Mouse (Mus musculus) liver, embryonic 11.5 days (tissue): ENCODE results near the gene Dhx8. TPM values are rescaled to one million over a fixed set of nuclear protein-coding genes. Genes with fewer than 3 reads are reported as not detected.

Experiments used
- ATAC-seq: fragments of 200-750 bp; cut with Nextera tagmentation; replicated peaks from 2 replicates; pipeline ENCODE4 v1.8.0; 2017; ENCODE audit warnings: moderate number of reproducible peaks, mild to moderate bottlenecking, moderate TSS enrichment, moderate library complexity; ENCODE audit not compliant: low FRiP score
- DNase-seq: peaks from one replicate; pipeline ENCODE4 v3.0.0-alpha.2; 2017; ENCODE audit warnings: low spot score
- H3K27ac ChIP-seq: fragments of 300-500 bp; sonication (generic); 2 replicates; pipeline ENCODE4 v1.5.1; 2014; ENCODE audit warnings: mild to moderate bottlenecking, low read depth, low read length, control low read depth
- H3K27me3 ChIP-seq: fragments of 300-500 bp; sonication (generic); replicated peaks from 2 replicates; pipeline ENCODE4 v1.6.1; 2014; ENCODE audit warnings: low read length, mixed read lengths; ENCODE audit not compliant: control insufficient read depth, insufficient read depth
- H3K36me3 ChIP-seq: fragments of 300-500 bp; sonication (generic); 2 replicates; pipeline ENCODE4 v1.6.1; 2014; ENCODE audit warnings: mild to moderate bottlenecking, low read length, moderate library complexity, mixed read lengths; ENCODE audit not compliant: control insufficient read depth, insufficient read depth
- H3K4me1 ChIP-seq: fragments of 300-500 bp; sonication (generic); replicated peaks from 2 replicates; pipeline ENCODE4 v1.6.1; 2014; ENCODE audit warnings: low read length, mixed read lengths; ENCODE audit not compliant: control insufficient read depth, insufficient read depth
- H3K4me2 ChIP-seq: fragments of 300-500 bp; sonication (generic); 2 replicates; pipeline ENCODE4 v1.6.1; 2014; ENCODE audit warnings: mild to moderate bottlenecking, control low read depth, moderate library complexity
- H3K4me3 ChIP-seq: fragments of 300-500 bp; sonication (generic); 2 replicates; pipeline ENCODE4 v1.5.1; 2014; ENCODE audit warnings: low read depth, low read length, control low read depth
- H3K9ac ChIP-seq: fragments of 300-500 bp; sonication (generic); 2 replicates; pipeline ENCODE4 v1.6.1; 2014; ENCODE audit warnings: low read depth, low read length, control low read depth
- H3K9me3 ChIP-seq: fragments of 300-500 bp; sonication (generic); 2 replicates; pipeline ENCODE4 v1.6.1; 2016; ENCODE audit warnings: low read length, inconsistent platforms, mixed read lengths; ENCODE audit not compliant: control insufficient read depth
- WGBS: fragments of 180-500 bp; shearing (Covaris S2); extraction: QIAGEN DNeasy Blood & Tissue Kit; methylation state at CpG from one replicate; pipeline ENCODE4 v1.1.7; 2014; 5-methylcytosine and 5-hydroxymethylcytosine counted together
- polyA plus RNA-seq: library from polyadenylated mRNA; unstranded; fragments of >200 nt; fragmentation: Nextera tagmentation; extraction: Ambion mirVana; gene quantifications from 2 replicates; pipeline ENCODE4 v1.2.1, GENCODE M21; 2014

Dhx8 gene
- polyA plus RNA-seq, 1 experiment from 2014 or later = 37.6 TPM

DNA sequence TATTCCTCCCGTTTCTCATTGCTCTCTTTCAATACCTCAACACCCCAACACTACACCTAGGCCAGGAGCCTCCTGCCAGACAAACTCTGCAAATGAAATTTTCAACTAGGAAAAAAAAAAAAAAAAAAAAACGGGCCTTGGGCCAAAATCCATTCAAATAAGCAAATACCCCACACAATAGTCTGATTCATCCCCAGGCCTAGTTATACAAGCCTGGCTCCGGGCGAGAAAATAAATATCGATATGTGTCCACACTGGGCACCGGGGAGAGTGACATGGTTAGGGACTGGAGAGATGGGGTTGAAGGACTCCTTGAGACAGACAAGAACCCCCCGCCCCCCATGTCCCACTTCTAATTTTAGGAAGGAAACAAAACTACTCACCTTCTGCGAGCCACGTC is 50.9 kb downstream of the Dhx8 start:
- peak overlapping the region; percentile 54; the same call in 1 of the 2 replicates for H3K4me3 ChIP-seq
- H3K36me3 ChIP-seq = no peaks in the 10 kb centered on the region
- H3K4me2 ChIP-seq = peak overlapping the region; percentile 91
- 39% methylated on average over 9 of the region's 9 CpGs for WGBS
- ATAC-seq (no peak), DNase-seq (no peak)
- H3K4me1 ChIP-seq = peaks cover 6% of the 10 kb centered on the region
- no peak overlapping the region for H3K9ac ChIP-seq
- no peak overlapping the region for H3K27ac ChIP-seq
- no peaks in the 10 kb centered on the region for H3K9me3 ChIP-seq
- peaks cover 81% of the 10 kb centered on the region for H3K27me3 ChIP-seq

DNA sequence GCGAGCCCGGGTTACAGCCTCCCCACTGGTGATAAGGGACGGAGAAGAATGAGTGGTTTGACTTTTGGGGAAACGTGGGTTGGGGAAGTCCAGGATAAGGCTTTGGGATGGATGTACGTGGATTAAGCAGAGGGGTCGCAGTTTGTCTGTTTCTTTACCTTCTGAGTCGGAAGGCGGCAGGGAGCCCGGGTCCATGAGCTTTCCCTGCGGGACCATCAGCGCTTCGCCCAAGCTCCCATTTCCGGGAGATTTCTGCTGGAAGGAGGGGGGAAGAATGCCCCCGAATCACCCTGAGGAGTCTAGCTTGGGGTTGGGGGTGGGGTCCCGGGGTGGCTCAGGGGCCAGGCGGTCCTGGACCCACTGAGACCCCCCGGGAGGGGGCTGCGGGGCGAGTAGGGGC is 51.4 kb downstream of the Dhx8 start:
- ATAC-seq (no peak), DNase-seq (no peak)
- Histone ChIP-seq H3K9me3 (no peaks in the 10 kb centered on the region), H3K4me3 (peak overlapping the region; percentile 54), H3K4me2 (peak overlapping the region; percentile 91), H3K36me3 (no peaks in the 10 kb centered on the region), H3K9ac (peak overlapping the region; percentile 60), H3K27ac (no peak overlapping the region), H3K27me3 (peaks cover 81% of the 10 kb centered on the region), H3K4me1 (peaks cover 6% of the 10 kb centered on the region)
- WGBS = 4% methylated on average over 19 of the region's 19 CpGs

DNA sequence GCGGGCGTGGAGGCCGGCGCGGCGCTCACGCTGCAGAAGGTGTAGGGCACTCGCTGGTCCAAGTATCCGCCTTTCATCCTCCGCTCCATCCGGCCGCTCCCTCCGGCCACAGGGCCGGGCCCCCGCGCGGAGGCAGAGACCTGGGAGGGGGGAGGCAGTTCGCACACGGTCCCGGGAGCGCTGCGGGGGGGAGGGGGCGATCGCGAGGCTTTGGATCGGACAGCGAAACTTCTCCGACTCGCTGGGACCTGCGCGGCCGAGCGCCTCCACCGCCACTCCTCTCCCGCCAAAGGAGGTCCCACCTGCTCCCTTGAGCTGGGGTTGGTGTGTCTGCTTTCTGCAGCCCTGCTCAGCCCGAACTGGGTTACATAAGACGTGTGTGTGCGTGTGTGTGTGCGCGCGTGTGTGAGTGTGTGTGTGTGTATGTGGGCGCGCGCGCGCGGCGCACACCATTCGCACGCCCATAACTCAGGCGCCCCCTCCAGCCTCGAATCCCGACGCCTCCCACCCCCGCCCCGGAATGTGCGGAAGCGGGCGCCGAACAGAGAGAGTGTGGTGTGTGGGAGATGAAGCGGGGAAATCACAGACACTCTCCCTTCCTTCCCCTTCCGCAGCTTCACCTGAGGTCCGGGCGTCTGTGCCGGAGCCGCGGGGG is 51.9 kb downstream of the Dhx8 start:
- peak overlapping the region; percentile 11; the same call in 1 of the 2 replicates for H3K27ac ChIP-seq

DNA sequence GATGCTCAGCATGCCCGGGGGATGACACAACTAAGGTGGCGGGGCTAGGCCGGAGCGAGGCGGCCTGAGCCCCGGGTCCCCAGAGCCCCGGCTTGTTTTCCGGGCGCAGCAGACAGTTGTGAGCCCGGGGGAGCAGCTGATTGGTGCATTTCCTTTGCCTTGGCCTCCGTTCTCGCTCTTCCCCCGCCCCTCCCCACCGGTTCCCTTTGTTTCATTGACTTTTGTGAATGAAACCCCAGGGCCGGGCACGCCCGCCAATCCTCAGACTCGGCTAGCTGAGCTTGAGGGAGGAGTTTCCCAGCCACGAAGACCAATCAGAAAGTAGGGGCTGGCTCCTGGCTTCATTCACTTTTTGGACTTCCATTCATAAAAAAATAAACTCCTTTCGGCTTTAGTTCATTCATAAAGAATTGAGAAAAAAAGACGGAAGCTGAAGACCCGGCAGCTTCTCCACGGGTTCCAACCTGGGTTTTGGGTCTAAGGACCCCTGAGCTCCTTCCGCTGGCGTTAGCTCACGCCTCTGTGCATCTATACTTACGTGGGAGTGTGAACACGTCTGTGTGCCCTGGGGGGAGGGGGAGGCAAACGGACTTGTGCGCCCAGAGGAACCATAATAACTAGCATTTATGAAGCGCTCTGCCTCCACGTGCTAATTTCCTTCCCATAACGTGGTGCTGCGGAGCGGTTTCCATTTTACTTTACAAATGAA is 52.6 kb downstream of the Dhx8 start, which contains the start of gene Etv4:
TSS of gene Etv4 (minus strand) at position 229 of the 709 bp plus-strand sequence.
- H3K27me3 ChIP-seq = peaks cover 76% of the 10 kb centered on the region
- H3K9me3 ChIP-seq = no peaks in the 10 kb centered on the region
- ATAC-seq (peak; percentile 81), DNase-seq (peak; percentile 89)
- no peaks in the 10 kb centered on the region for H3K36me3 ChIP-seq
- H3K9ac ChIP-seq = peak within 1 kb of the TSS; percentile 60
- under 1% methylated on average over 35 of the region's 35 CpGs for WGBS
- peak within 1 kb of the TSS; percentile 91 for H3K4me2 ChIP-seq
- peak within 1 kb of the TSS; percentile 11; the same call in 1 of the 2 replicates for H3K27ac ChIP-seq
- peak within 1 kb of the TSS; percentile 54 for H3K4me3 ChIP-seq
- H3K4me1 ChIP-seq = peaks cover 6% of the 10 kb centered on the region

More for the DNA sequence above, 51.9 kb downstream of the Dhx8 start:
- Histone ChIP-seq H3K4me1 (peaks cover 6% of the 10 kb centered on the region), H3K9me3 (no peaks in the 10 kb centered on the region), H3K36me3 (no peaks in the 10 kb centered on the region), H3K9ac (peak overlapping the region; percentile 60), H3K27me3 (peaks cover 80% of the 10 kb centered on the region), H3K4me2 (peak overlapping the region; percentile 91), H3K4me3 (peak overlapping the region; percentile 54)
- ATAC-seq (peak; percentile 45), DNase-seq (peak; percentile 49)
- under 1% methylated on average over 61 of the region's 67 CpGs for WGBS

DNA sequence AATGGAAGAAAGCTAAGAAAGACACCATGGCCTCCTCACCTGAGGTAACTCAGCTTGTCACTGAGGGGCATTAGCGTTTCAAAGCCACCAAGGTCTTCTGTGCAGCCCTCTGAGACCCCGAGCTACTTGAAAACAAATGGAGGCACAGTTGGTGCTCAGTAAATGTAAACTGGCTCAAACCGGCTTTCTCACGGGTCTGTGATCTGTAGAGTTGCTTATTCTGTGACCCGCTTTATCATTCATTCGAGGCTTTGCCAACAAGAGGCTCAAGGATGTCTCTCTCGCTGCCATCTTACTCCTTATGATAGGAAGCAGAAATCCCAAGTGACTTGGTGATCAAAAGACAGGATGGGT is 53.1 kb downstream of the Dhx8 start:
- DNase-seq = no peak
- Histone ChIP-seq H3K36me3 (no peaks in the 10 kb centered on the region), H3K9ac (0 out of 2 replicates have a peak overlapping the region, but pooled peaks have one; percentile 15), H3K9me3 (no peaks in the 10 kb centered on the region), H3K4me2 (peak overlapping the region; percentile 91), H3K27ac (no peak overlapping the region), H3K4me1 (peaks cover 6% of the 10 kb centered on the region), H3K27me3 (peaks cover 72% of the 10 kb centered on the region), H3K4me3 (peak overlapping the region; percentile 54)
- WGBS = 5% methylated on average over 7 of the region's 7 CpGs
- no peak for ATAC-seq

DNA sequence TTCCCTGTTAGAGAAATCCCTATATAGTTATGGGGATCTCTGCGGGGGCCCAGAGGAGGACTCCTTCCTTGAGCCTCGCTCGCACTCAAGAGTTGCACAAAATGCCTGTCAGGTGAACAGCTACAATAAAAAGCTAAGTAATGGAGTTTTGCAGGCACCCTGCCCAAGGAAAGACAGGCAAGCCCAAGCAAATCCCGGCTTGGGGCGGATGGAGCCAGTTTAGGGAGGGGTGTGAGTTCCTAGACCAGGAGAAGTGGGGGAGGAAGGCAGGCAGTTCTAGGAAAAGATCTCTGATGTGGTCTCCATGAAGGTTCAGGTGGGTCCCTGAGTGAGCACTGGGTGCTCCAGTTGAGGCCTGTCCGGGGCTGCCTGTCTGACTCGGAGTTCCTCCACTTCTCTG is 53.9 kb downstream of the Dhx8 start:
- H3K4me3 ChIP-seq = no peak overlapping the region
- peaks cover 6% of the 10 kb centered on the region for H3K4me1 ChIP-seq
- H3K27ac ChIP-seq = no peak overlapping the region
- 54% methylated on average over 7 of the region's 7 CpGs for WGBS
- H3K4me2 ChIP-seq = no peak overlapping the region
- ATAC-seq = no peak
- H3K36me3 ChIP-seq = no peaks in the 10 kb centered on the region
- H3K9ac ChIP-seq = no peak overlapping the region
- no peaks in the 10 kb centered on the region for H3K9me3 ChIP-seq
- H3K27me3 ChIP-seq = peaks cover 66% of the 10 kb centered on the region
- no peak for DNase-seq

DNA sequence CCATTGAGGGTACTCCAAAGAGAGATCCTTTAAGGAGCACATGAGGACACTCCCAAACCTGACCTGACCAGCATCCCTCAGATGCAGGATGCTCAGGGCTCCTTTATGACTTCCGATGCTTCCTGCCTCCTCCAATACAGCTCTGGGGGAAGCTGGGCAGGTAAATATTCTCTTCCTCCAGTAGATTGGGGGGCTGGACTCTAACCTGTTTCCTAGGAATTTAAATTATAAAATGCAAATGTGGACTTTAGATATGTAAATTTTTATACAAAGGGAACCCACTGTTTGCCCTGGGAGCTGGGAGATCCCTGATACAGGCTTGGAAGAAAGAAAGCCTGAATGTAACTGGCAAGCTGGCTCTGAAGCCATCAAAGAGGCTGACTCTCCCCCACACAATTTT is 54.7 kb downstream of the Dhx8 start:
- WGBS = 83% methylated on average over 1 of the region's 1 CpGs
- H3K9ac ChIP-seq = no peak overlapping the region
- H3K27me3 ChIP-seq = peaks cover 58% of the 10 kb centered on the region

DNA sequence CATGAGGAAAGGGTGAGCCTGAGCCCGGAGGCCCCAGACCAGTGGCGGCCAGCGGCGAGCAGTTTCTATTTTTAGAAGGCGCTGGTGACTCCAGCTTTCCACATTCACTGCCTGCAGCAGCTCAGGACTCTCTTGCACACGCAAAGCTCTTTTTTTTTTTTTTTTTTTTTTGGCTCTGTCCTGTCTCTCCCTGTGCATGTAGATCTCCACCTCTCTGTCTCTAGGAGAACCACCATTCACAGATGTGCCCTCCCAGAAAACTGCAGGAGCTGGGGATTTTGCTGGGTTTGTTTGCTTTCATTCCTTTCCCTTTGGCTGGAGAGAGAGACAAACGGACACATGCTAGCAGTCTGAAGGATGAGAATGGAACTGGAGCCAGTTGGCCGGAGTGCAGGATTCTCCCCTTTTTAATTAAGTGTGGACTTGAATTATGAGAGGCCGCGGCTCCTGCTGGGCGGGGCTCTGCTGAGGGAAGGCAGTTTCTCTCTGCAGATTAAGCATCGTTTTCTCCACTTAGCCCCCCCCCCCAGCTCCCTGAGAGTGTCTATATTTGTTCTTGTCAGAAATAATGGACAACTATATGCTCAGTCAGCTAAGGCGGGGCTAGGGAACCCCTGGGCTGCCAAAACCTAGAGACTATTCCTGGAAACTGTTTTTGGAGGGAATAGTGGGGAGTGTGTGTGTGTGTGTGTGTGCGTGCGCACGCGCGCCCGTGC is 58.2 kb downstream of the Dhx8 start:
- ATAC-seq = no peak

More for the DNA sequence above, 54.7 kb downstream of the Dhx8 start:
- peaks cover 6% of the 10 kb centered on the region for H3K4me1 ChIP-seq
- ATAC-seq = no peak
- no peaks in the 10 kb centered on the region for H3K36me3 ChIP-seq
- H3K4me3 ChIP-seq = no peak overlapping the region
- H3K27ac ChIP-seq = no peak overlapping the region
- H3K9me3 ChIP-seq = no peaks in the 10 kb centered on the region
- no peak for DNase-seq
- H3K4me2 ChIP-seq = no peak overlapping the region

More for the DNA sequence above, 58.2 kb downstream of the Dhx8 start:
- Histone ChIP-seq H3K27ac (0 out of 2 replicates have a peak overlapping the region, but pooled peaks have one; percentile 6), H3K4me1 (no peaks in the 10 kb centered on the region; the same call in 1 of the 2 replicates), H3K27me3 (peaks cover 24% of the 10 kb centered on the region), H3K4me2 (peak overlapping the region; percentile 34; the same call in 1 of the 2 replicates), H3K4me3 (no peak overlapping the region), H3K36me3 (no peaks in the 10 kb centered on the region), H3K9me3 (no peaks in the 10 kb centered on the region), H3K9ac (no peak overlapping the region)
- WGBS = 39% methylated on average over 19 of the region's 19 CpGs
- no peak for DNase-seq
